Mouse (Mus musculus) heart, postnatal 0 days (tissue): Measurements from ENCODE around the gene Slc6a4.

Source experiments
- CTCF ChIP-seq: IDR thresholded peaks from 2 replicates; pipeline ENCODE4 v1.5.1; 2016; ENCODE audit warnings: antibody characterized with exemption, control low read depth, low read depth
- EP300 ChIP-seq: IDR thresholded peaks from 2 replicates; pipeline ENCODE4 v1.6.1; 2016; ENCODE audit warnings: antibody characterized with exemption, low read depth

DNA sequence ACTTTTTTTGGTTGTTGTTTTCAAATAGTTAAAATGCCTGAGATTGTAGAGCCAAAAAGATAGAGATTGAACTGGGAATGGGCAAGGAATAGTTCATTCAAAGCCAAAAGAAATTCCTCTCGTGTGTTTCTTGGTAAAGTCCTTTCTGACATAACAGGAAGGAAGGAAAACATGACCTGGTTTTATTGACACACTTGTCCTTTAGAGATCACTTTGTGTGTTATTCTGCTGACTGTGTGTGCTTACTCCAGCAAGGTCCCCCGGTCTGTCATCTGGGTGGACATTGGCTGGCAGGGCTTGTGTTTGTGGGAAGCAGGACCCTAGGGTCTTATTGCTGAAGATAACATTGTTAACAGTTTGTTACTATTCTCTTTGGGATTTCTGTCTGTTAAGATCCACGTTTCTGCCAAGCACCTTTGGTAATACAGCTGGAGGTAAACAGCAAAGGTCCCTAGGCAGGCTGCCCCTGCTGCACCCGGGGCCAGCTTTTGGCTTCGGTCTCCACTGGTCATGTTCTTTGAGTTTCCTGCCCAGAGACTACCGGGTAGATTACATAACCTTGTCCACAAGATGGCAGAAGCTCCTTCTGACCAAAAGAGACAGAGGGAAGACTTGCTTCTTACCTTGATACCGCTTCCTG lies 23.6 kb upstream of the Slc6a4 start:
- no peak for TF ChIP-seq CTCF
- no peak for TF ChIP-seq EP300
